Mouse (Mus musculus): Measurements from ENCODE around the gene Fbxo47. TPM values are rescaled to one million over a fixed set of nuclear protein-coding genes. Genes with fewer than 3 reads are reported as not detected.

Gene Fbxo47
- total RNA-seq (2023; ENCODE audit: inconsistent age), result 0.45 to 0.93 TPM (median 0.88 TPM) in 4 replicates

DNA sequence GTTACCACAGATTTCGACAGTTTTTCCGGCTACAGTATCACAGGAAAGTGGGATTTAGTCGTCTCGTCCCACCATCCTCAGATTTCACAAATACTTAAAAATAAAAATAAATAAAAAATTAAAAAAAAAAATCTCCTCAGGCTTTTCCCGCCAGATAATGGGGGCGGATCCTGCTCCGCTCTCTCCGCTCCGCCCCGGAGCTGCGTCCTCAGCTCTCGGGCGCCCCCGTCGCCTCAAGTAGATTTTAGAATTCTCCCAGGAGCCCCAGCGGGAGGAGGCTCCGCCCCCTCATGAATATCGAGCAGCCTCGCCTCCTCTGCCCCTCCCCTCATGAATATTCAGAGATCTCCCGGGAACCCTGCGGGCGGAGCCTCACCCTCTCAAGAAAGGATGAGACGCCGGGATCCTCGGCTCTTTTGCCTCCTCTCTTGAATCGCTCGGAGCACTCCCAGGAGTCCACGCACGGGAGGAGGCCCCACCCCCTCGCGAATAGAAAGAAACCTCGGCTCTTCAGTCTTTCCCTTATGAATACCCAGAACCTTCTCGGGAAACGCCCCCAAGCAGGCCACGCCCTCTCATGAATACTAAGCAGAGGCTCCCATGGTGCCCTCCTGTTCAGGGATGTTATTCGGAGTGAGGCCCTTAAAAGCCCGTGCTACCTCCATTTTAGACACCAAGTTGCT is at the start of gene Fbxo47:
Gene Fbxo47 (minus strand): TSS at position 237 of the 683 bp plus-strand sequence.

GRCm38 (mm10) chr11:97840539-97840954 is 43.4 kb downstream of the Fbxo47 start, which contains the start of gene B230217C12Rik:
TSS of gene B230217C12Rik (plus strand) at chr11:97840780.

Other genes starting within 250 kb of the Fbxo47 start
- 167 to 179 TPM (median 171 TPM) in 4 replicates for gene Mllt6, start 220.7 kb downstream of the Fbxo47 start, total RNA-seq (2023; ENCODE audit: inconsistent age)
- gene Cisd3, start 198.3 kb downstream of the Fbxo47 start, total RNA-seq (2023; ENCODE audit: inconsistent age), result 34.6 to 52.3 TPM (median 44.4 TPM) in 4 replicates
- gene Pcgf2, start 183.7 kb downstream of the Fbxo47 start, total RNA-seq (2023; ENCODE audit: inconsistent age), result not detected in 4 replicates
- gene Psmb3, start 180.8 kb downstream of the Fbxo47 start, total RNA-seq (2023; ENCODE audit: inconsistent age), result 103 to 113 TPM (median 110 TPM) in 4 replicates
- gene Pip4k2b, start 139.4 kb downstream of the Fbxo47 start, total RNA-seq (2023; ENCODE audit: inconsistent age), result 60.0 to 64.7 TPM (median 63.4 TPM) in 4 replicates
- gene Cwc25, start 117.6 kb downstream of the Fbxo47 start, total RNA-seq (2023; ENCODE audit: inconsistent age), result 56.4 to 62.6 TPM (median 59.3 TPM) in 4 replicates
- gene 1700001P01Rik, start 108.2 kb downstream of the Fbxo47 start, total RNA-seq (2023; ENCODE audit: inconsistent age), result 0.96 TPM in 1 of 4 replicates, not detected in the others
- gene Rpl23, start 101.7 kb downstream of the Fbxo47 start, total RNA-seq (2023; ENCODE audit: inconsistent age), result 1,799 to 2,035 TPM (median 2,014 TPM) in 4 replicates
- gene Lasp1, start 85.2 kb downstream of the Fbxo47 start, total RNA-seq (2023; ENCODE audit: inconsistent age), result 61.3 to 67.6 TPM (median 65.8 TPM) in 4 replicates
- 0.45 to 0.75 TPM (median 0.48 TPM) in 3 of 4 replicates, not detected in the other for gene B230217C12Rik, start 43.4 kb downstream of the Fbxo47 start, total RNA-seq (2023; ENCODE audit: inconsistent age)
- gene Plxdc1, start 102.3 kb upstream of the Fbxo47 start, total RNA-seq (2023; ENCODE audit: inconsistent age), result 0.90 to 2.1 TPM (median 1.2 TPM) in 4 replicates
- 58.3 to 73.4 TPM (median 66.0 TPM) in 4 replicates for gene Arl5c, start 112.0 kb upstream of the Fbxo47 start, total RNA-seq (2023; ENCODE audit: inconsistent age)
- 4.0 to 5.5 TPM (median 5.0 TPM) in 4 replicates for gene Cacnb1, start 138.9 kb upstream of the Fbxo47 start, total RNA-seq (2023; ENCODE audit: inconsistent age)
- gene Rpl19, start 142.6 kb upstream of the Fbxo47 start, total RNA-seq (2023; ENCODE audit: inconsistent age), result 1,926 to 1,972 TPM (median 1,929 TPM) in 4 replicates
- gene Stac2, start 169.3 kb upstream of the Fbxo47 start, total RNA-seq (2023; ENCODE audit: inconsistent age), result 28.5 to 33.3 TPM (median 32.4 TPM) in 4 replicates